Mouse (Mus musculus) kidney, postnatal 4 days (tissue): Measurements from ENCODE around the gene Ifitm5.
"Not testable (repeated sequence)": the region's sequence is repeated elsewhere in the genome, so short reads cannot be mapped to it uniquely, and the experiment has no call there.

Source experiments
- DNase-seq, 2 experiments: peaks; one replicate each; pipeline ENCODE4 v3.0.0; 2021; ENCODE audit warnings: mixed read lengths in 2 of 2

Gene Ifitm5

GRCm38 (mm10) chr7:140949824-140950530, at the start of gene Ifitm5:
Gene Ifitm5, minus strand, starts transcription at chr7:140950291.
- no peak for DNase-seq

DNA sequence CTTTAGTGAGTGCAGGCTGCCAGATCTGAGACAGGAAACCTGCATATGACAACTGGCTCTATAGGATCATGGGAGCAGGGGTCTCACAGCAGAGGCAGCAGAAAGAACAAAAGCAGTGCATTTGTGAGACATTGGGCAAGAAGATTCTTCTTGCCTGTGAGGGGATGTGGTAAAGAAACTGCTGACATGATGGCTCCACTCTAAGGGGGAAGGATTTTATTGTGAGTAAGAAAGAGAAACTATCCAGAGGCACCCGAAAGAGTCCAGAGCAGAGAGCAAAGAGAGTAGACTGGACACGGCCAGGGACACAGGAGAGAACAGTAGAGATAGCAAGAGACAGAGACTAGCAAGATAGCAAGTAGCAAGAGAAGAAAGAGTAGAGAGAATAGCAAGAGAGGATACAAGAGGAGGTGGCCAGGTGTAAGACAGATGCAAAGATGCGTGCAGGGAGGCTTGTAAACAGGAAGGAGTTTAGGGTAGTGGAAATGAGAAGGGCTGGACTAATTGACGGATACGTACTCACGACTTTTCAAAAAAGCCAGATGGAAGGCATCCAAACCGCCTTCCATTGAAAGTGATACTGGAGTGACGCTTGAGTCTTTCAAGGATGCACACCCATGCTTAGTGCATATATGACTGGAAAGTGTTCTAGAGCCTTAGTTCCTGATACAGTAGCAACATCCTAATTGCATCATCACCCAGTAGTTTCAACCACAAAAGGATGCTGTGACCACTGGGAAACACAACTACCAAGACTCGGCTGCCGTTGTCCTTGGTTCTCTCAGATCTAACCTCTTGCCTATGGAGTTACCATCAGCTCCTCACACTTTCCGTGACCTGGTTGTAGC, 49.0 kb upstream of the Ifitm5 start:
- no peak for DNase-seq

DNA sequence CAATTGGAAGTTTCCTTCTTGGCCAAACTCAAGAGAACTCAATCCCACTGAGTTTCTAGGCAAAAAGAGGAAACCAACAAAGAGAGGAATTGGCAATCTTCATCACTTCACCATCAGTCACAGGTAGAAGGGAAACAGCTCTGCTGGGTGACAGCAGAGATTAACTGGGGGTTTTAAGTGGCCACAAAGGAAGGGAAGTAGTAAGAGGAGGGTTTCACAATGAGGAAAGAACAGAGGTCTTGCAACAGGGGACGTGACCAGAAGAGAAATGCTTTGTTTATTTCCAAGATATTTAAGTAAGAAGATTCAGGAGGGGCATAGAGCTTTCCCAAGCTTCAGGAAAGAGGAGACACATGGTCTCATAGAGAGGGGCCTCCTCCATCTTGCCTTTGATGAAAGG, 47.7 kb upstream of the Ifitm5 start:
- no peak for DNase-seq

DNA sequence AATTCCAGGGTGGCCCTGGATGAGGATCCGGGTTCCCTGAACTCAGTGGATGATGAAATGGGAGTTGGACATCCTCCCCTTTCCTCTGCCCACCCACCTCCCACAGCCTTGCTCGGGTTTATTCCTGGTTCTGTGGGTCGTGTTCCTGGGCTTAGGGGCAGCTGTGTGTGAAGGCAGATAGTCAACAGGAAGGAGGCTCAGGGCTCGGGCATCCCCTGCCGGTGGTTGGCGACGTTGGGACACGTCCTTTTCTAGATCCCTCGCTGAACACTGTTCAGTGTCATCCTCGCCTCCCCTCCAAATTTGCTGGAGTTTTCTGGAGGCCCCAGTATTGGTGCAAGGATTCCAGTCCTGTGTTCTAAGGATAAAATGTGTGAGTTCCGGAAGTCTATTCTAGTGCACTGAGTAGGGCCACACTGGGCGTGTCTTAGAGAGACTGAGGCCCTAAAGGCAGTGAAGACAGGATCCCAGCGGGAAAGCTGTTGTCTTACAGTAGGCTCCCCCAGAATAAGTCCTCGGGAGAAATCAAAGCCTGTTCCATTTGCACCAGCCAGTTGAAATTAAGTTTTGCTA, 41.1 kb upstream of the Ifitm5 start:
- DNase-seq: no peak

- DNase-seq: no peak
Measured at GRCm38 (mm10) chr7:140990622-140991021, 40.5 kb upstream of the Ifitm5 start.

GRCm38 (mm10) chr7:140990185-140990584, 40.1 kb upstream of the Ifitm5 start:
- no peak for DNase-seq

GRCm38 (mm10) chr7:140989022-140989421, 38.9 kb upstream of the Ifitm5 start:
- DNase-seq: no peak

DNA sequence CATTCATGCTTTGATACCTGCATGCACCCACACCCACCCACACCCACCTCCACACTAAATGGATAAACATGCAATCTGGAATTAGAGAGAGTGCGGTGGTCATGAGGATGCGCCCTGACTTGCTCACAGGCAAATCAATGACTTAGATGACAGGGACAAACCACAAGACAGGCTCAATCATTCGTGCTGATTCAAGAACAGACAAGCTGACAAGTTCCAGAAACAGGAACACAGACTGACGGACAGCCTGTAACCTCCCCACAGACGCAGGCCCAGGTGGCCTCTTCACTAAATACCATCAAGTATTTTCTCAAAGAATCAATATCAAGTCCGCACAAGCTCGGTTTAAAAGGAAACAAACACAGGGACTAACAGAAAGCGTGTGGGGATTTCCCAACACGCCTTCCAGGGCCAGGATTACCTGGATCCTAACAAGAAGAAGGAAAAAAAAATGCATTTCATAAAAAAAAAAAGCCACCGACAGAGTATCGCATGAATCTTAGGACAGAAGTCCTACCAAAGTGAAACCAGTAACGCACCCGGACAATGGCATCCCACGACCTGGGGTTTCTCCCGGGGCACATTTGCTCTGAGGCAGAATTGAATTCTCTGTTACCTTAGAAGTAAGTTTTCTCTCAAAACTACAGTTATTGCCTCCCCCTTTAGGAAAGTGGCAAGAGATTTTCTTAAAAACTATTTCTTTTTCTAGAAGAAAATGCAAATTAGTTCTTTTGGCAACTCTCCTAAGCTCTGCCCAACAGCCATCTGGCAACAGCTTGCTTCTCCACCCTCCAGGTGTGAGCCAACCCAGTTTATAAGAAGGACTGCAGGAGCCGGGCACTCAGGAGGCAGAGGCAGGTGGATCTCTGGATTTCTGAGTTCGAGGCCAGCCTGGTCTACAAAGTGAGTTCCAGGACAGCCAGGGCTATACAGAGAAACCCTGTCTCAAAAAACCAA, 37.4 kb upstream of the Ifitm5 start:
- no peak for DNase-seq

DNA sequence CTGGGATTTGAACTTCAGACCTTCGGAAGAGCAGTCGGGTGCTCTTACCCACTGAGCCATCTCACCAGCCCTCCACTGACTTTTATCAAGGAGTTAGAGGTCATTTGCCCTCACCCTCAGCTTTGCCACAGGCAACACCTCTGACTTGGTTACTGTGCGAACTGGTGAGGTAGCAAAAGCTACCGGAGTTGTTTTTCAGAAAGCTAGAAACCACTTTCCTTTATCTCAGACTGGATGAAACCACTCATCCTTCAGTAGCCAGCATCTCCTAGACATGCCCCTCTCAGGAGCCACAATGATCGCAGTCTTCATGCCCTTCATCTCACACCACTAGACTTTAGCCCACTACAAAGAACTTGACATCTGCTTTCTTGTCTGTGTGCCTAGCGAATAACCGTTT, 32.9 kb upstream of the Ifitm5 start:
- DNase-seq: no peak

DNA sequence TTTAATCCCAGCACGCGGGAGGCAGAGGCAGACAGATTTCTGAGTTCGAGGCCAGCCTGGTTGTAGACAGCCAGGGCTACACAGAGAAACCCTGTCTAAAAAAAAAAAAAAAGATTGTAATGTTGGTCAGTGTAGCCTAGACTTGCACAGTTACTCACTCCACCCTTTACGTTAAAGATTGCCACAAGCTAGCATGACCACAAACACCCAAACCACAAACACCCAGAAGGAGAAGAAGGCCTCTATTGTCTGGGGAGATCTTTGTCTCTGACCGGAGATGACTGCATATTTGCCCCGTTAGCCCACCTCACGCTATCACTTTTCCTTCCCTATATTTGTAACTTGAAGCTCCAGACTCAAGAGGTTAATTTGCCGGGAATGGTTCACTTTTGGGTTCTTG, 31.6 kb upstream of the Ifitm5 start:
- DNase-seq: no peak

GRCm38 (mm10) chr7:140976720-140977119, 26.6 kb upstream of the Ifitm5 start:
- DNase-seq: not testable (repeated sequence)

DNA sequence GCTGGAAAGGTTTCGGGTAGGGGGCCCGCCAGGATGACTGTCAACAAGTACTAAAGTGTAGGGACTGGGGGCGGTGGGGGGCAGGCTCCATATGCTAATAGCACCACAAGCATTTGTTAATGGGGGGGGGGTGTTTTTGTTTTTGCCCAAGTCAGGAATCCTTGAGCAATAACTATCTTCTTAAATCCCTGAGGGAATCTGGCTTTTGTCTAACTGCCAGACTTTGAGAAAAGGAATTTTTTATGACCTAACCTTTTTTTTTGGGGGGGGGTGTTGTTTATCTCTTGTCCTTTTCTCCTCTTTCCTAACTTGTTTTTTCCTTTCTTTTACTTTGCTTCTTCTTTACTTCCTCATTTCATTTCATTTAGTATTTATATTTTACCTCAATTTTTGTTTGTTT, 25.4 kb upstream of the Ifitm5 start:
- DNase-seq: no peak

- DNase-seq: no peak
Measured at GRCm38 (mm10) chr7:140974940-140975339, 24.8 kb upstream of the Ifitm5 start.

DNA sequence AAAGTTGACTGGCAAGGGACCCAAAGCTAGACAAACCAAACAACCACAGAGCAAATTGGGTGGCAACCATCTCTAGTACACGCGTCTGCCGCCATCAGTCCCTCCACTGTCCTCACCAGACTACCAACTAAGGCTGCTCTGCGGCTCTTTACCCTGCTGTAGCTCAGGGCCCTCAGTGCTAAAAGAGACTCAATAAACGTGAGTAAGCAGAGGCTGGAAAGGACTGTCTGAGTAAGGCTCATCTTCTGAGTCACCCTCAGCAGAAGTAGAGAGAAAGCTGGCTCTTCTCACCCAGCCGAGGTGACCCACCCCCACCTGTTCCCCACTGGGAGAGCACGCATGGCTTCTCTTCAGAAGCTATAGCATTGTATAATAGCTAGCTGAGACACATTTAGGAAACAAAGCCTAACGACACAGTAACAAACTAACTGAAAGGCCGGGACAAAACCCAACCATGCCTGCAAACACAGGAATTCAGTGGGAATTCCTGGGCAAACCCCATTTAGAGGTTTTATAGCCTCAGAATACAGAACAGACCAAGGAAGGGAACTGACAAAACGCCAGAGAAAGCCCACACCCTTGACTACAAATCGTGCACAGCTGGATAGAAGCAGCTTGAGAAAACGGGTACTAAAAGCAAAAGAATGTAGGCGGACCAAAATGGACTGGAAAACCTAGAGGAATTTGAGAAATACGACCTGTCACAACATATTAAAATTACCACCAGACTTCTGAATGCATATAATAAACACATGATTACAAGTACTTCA, 23.5 kb upstream of the Ifitm5 start:
- DNase-seq: peak in 1 of 2 experiments; percentile 38

- peak; percentile 51 to 64 for DNase-seq
Measured at GRCm38 (mm10) chr7:140971479-140972171, 21.5 kb upstream of the Ifitm5 start.

- DNase-seq: no peak
Measured at GRCm38 (mm10) chr7:140970931-140971330, 20.8 kb upstream of the Ifitm5 start.

- not testable (repeated sequence) for DNase-seq
Measured at GRCm38 (mm10) chr7:140968710-140969109, 18.6 kb upstream of the Ifitm5 start.

DNA sequence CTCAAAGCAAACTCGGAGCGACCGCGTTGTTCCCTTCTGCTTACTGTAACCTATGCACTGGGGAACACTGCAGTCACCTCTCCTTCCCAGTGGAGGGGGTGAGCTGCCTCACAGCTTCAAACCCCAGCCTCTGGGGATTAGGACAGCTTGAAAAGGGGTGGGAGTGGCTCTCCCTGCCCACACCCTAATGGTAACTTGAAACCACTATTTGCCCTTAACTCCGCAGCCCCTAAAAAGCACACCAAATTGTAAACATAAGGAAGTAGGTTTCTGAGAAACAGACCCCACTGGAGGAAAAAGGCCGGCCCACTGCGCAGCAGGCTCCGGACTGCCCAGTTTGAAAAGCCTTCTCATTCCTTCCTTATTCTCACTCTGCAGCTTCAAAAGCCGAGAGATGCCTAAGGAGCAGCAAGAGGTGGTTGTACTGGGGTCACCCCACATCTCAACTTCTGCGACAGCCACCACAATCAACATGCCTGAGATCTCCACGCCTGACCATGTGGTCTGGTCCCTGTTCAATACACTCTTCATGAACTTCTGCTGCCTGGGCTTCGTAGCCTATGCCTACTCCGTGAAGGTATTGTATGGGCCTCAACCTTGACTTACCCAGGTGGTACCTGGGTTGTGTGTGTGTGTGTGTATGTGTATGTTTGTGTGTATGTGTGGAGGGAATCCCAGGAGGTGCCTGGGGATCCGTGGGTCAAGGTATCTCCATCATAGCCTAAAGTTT, 17.9 kb upstream of the Ifitm5 start:
- peak; percentile 42 to 61 for DNase-seq

- DNase-seq: no peak
Measured at GRCm38 (mm10) chr7:140966921-140967320, 16.8 kb upstream of the Ifitm5 start, which contains the start of gene Ifitm1. Gene Ifitm1, plus strand, starts transcription at chr7:140967221.

DNA sequence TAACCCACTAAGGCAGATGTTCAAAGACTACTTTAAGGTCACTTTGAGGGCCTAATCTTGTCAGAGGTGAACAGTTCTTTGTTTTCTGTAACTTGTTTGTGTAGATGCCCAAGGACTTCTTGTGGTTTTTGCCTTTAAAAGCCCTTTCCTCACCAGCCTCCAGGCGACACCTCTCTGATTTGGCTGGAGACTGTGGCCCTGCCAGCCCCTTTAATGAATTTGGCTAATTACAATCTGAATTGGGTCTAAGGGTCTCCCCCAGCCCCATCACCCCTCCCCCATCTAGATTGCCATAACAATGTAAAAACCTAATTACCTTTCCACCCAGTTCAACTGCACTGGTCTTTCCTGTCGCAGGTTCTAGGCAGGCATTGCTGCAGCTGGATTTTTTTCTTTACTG, 12.6 kb upstream of the Ifitm5 start:
- DNase-seq: no peak
